Mouse (Mus musculus): ENCODE results near the gene Tardbp. TPM values are rescaled to one million over a fixed set of nuclear protein-coding genes. Genes with fewer than 3 reads are reported as not detected.

The Tardbp gene
- polyA plus RNA-seq, 2 experiments = 170 to 674 TPM

DNA sequence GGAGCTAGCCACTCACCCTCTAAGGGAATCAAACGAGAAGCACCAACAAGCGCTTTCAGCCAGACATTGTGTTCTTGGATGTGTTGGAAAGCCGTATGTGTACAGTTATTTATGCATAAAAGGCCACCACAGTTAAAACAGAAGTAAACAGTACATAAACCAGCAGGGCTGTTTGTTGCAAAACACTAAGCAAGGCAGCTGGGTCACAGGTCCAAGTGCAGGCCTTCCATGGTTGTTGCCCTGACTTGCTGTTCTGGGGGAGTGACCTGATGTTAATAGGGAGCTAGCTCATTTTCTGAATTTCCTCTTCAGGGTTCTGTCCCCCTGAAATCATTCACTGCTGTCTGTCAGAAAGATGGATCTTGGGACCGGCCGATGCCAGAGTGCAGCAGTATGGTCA lies 17.0 kb downstream of the Tardbp start:
- no peak overlapping the region for H3K4me3 ChIP-seq (replicated peaks; ENCODE audit: low read length)
- WGBS = 89% methylated on average over 5 of the region's 5 CpGs
- H3K9me3 ChIP-seq (ENCODE audit: control insufficient read depth, low read length) = no peaks in the 10 kb centered on the region
- H3K4me2 ChIP-seq (replicated peaks; ENCODE audit: low read depth, low read length, severe bottlenecking) = no peak overlapping the region
- no peak overlapping the region for H3K27ac ChIP-seq (replicated peaks; ENCODE audit: low read depth, low read length)
- no peaks in the 10 kb centered on the region for H3K4me1 ChIP-seq (ENCODE audit: control insufficient read depth, insufficient read depth, low read length)
- H3K36me3 ChIP-seq (ENCODE audit: control insufficient read depth, insufficient read depth, low read length) = peaks cover 26% of the 10 kb centered on the region
- ATAC-seq (ENCODE audit: low FRiP score, low read depth) (no peak), DNase-seq (ENCODE audit: low spot score) (no peak)
- H3K27me3 ChIP-seq (ENCODE audit: control insufficient read depth, insufficient read depth, low read length) = no peaks in the 10 kb centered on the region
- TF ChIP-seq POLR2A (IDR thresholded peaks at IDR 0.05; ENCODE audit: borderline replicate concordance, extremely low read depth, insufficient read depth, insufficient read length) = no peak
- no peak overlapping the region for H3K9ac ChIP-seq (ENCODE audit: low read depth, low read length, severe bottlenecking)

DNA sequence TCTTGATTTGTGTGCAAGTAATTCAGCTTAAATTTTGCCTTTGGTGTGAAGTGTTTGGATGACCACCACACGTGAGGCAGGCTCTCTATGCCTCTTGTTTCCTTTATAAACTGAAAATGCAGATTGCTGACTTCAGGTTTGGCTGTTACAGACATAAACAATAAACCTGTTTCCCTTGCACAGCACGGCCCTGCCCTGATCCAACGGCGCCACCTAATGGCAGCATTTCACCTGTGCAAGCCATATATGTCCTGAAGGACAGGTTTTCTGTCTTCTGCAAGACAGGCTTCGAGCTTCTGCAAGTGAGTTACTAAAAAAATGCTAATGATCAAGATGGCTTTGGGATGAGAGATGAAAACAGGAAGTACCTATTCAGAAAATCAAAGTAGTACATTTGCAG lies 19.1 kb downstream of the Tardbp start:
- TF ChIP-seq POLR2A (IDR thresholded peaks at IDR 0.05; ENCODE audit: borderline replicate concordance, extremely low read depth, insufficient read depth, insufficient read length) = no peak
- H3K27me3 ChIP-seq (ENCODE audit: control insufficient read depth, insufficient read depth, low read length) = no peaks in the 10 kb centered on the region
- DNase-seq (ENCODE audit: low spot score) = no peak
- no peaks in the 10 kb centered on the region for H3K4me1 ChIP-seq (ENCODE audit: control insufficient read depth, insufficient read depth, low read length)
- peaks cover 8% of the 10 kb centered on the region for H3K36me3 ChIP-seq (ENCODE audit: control insufficient read depth, insufficient read depth, low read length)
- ATAC-seq (ENCODE audit: low FRiP score, low read depth) = no peak
- H3K9me3 ChIP-seq (ENCODE audit: control insufficient read depth, low read length) = no peaks in the 10 kb centered on the region
- no peak overlapping the region for H3K4me3 ChIP-seq (replicated peaks; ENCODE audit: low read length)
- no peak overlapping the region for H3K27ac ChIP-seq (replicated peaks; ENCODE audit: low read depth, low read length)
- H3K9ac ChIP-seq (ENCODE audit: low read depth, low read length, severe bottlenecking) = no peak overlapping the region
- 28% methylated on average over 5 of the region's 5 CpGs for WGBS
- H3K4me2 ChIP-seq (replicated peaks; ENCODE audit: low read depth, low read length, severe bottlenecking) = no peak overlapping the region

DNA sequence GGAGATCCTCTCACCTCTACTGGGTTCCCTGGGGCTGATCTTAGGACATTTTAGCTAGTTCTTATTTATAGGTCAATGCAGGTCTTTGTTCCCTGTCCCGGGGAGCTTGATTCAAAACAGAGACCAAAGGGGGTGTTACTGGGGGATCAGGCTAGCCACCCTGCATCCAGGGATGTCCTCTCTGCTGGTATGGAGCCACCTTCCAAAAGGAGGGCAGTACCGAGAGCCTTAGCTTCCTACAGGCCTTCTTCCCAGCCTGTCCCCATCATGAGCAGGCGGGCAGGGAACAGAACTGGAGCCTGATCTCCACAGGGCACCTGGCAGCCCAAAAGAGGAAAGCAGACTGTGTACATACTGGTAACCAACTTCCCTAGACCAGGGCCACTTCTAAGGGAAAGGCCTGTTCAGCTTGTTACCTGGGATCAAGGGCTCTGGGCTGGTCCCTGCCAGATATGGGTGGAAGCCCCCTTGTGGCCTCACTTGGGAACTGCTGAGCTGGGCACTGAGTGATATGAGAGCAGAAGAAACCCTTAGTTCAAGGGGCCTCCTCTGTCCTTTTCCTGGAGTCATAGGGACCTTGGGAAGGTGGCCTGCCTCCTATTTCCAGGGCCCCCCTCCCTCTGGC lies 22.2 kb downstream of the Tardbp start:
- no peaks in the 10 kb centered on the region for H3K27me3 ChIP-seq (ENCODE audit: control insufficient read depth, insufficient read depth, low read length)
- ATAC-seq (ENCODE audit: low FRiP score, low read depth) = no peak
- no peaks in the 10 kb centered on the region for H3K4me1 ChIP-seq (ENCODE audit: control insufficient read depth, insufficient read depth, low read length)
- no peaks in the 10 kb centered on the region for H3K9me3 ChIP-seq (ENCODE audit: control insufficient read depth, low read length)
- TF ChIP-seq POLR2A (IDR thresholded peaks at IDR 0.05; ENCODE audit: borderline replicate concordance, extremely low read depth, insufficient read depth, insufficient read length) = no peak
- H3K4me3 ChIP-seq (replicated peaks; ENCODE audit: low read length) = no peak overlapping the region
- no peaks in the 10 kb centered on the region; the same call in 1 of the 2 replicates for H3K36me3 ChIP-seq (ENCODE audit: control insufficient read depth, insufficient read depth, low read length)
- WGBS = 79% methylated on average over 3 of the region's 3 CpGs
- H3K4me2 ChIP-seq (replicated peaks; ENCODE audit: low read depth, low read length, severe bottlenecking) = no peak overlapping the region
- no peak for DNase-seq (ENCODE audit: low spot score)
- no peak overlapping the region for H3K9ac ChIP-seq (ENCODE audit: low read depth, low read length, severe bottlenecking)
- no peak overlapping the region for H3K27ac ChIP-seq (replicated peaks; ENCODE audit: low read depth, low read length)

DNA sequence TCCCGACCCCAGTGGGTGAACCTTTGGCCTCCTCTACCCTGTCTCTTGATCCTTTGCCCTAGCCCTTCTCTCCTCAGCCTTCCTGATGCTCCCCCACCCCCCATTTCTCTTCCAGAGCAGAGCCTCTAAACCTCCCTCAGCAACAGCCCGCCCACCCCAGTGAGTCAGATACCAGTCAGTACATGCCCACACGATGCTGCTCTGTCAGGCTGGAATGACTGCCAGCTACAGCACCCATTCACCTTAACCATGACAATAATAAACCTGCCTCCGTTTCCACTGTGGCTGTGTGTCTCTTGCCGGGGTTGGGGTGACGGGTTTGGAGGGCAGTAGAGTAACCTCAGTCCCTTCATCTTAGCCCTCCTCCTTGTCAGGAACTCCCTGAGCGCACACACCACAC lies 22.7 kb downstream of the Tardbp start:
- DNase-seq (ENCODE audit: low spot score) = no peak
- no peak for TF ChIP-seq POLR2A (IDR thresholded peaks at IDR 0.05; ENCODE audit: borderline replicate concordance, extremely low read depth, insufficient read depth, insufficient read length)
- no peak for ATAC-seq (ENCODE audit: low FRiP score, low read depth)
- Histone ChIP-seq H3K27me3 (ENCODE audit: control insufficient read depth, insufficient read depth, low read length) (no peaks in the 10 kb centered on the region), H3K9me3 (ENCODE audit: control insufficient read depth, low read length) (no peaks in the 10 kb centered on the region), H3K9ac (ENCODE audit: low read depth, low read length, severe bottlenecking) (no peak overlapping the region), H3K4me3 (replicated peaks; ENCODE audit: low read length) (no peak overlapping the region), H3K4me1 (ENCODE audit: control insufficient read depth, insufficient read depth, low read length) (no peaks in the 10 kb centered on the region), H3K27ac (replicated peaks; ENCODE audit: low read depth, low read length) (no peak overlapping the region), H3K36me3 (ENCODE audit: control insufficient read depth, insufficient read depth, low read length) (peaks cover 3% of the 10 kb centered on the region; the same call in 1 of the 2 replicates), H3K4me2 (replicated peaks; ENCODE audit: low read depth, low read length, severe bottlenecking) (no peak overlapping the region)
- 70% methylated on average over 7 of the region's 7 CpGs for WGBS

DNA sequence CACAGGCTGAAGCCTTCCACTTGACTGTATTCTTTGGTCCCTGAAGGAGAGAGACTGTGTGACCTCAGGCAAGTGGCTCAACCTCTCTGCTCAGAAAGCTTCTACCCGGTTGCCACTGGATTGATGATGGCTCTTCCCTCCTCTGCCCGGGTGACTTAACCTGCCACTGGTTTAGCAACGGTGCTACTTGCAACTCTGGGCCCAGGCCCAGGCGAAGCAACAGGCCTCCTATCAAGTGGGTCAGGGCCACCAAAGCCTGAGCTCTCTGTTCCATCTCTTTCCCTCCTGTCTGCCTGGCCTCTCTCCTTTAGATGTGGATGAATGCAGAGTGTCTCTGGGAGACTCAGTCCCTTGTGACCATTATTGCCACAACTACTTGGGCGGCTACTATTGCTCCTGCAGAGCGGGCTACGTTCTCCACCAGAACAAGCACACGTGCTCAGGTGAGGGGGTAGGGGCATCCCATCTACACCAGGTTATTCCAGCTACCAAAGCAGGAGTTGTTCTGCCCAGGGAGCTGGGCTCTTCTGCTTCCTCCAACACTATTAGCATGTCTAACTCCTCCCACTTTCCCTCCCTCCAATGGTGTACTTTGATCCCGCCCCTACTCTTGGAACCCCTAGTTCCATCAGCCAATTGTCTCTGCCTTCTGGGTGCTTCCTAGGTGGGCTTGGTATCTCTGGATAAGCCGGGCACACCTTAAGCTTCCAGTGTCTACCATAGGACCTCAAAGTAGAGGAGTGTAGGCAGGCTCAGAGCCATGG lies 23.3 kb downstream of the Tardbp start:
- no peaks in the 10 kb centered on the region for H3K9me3 ChIP-seq (ENCODE audit: control insufficient read depth, low read length)
- DNase-seq (ENCODE audit: low spot score) (no peak), ATAC-seq (ENCODE audit: low FRiP score, low read depth) (no peak)
- H3K4me3 ChIP-seq (replicated peaks; ENCODE audit: low read length) = no peak overlapping the region
- no peaks in the 10 kb centered on the region for H3K4me1 ChIP-seq (ENCODE audit: control insufficient read depth, insufficient read depth, low read length)
- no peaks in the 10 kb centered on the region for H3K27me3 ChIP-seq (ENCODE audit: control insufficient read depth, insufficient read depth, low read length)
- TF ChIP-seq POLR2A (IDR thresholded peaks at IDR 0.05; ENCODE audit: borderline replicate concordance, extremely low read depth, insufficient read depth, insufficient read length) = no peak
- H3K4me2 ChIP-seq (replicated peaks; ENCODE audit: low read depth, low read length, severe bottlenecking) = no peak overlapping the region
- no peak overlapping the region for H3K9ac ChIP-seq (ENCODE audit: low read depth, low read length, severe bottlenecking)
- peaks cover 9% of the 10 kb centered on the region for H3K36me3 ChIP-seq (ENCODE audit: control insufficient read depth, insufficient read depth, low read length)
- H3K27ac ChIP-seq (replicated peaks; ENCODE audit: low read depth, low read length) = no peak overlapping the region
- WGBS = 68% methylated on average over 10 of the region's 10 CpGs
